Mouse (Mus musculus) heart, adult 10 weeks (tissue): ENCODE data around the gene D130040H23Rik. TPM values are rescaled to one million over a fixed set of nuclear protein-coding genes. Genes with fewer than 3 reads are reported as not detected.

Experiments
- polyA plus RNA-seq: library from polyadenylated mRNA; stranded (reverse); fragments of 350-450 nt; fragmentation: Illumina TruSeq; extraction: RNeasy Lipid Tissue Mini Kit (QIAGEN cat#74804); gene quantifications from one replicate; pipeline ENCODE4 v1.2.3, GENCODE M21; 2014; ENCODE audit warnings: low read depth, low replicate concordance

D130040H23Rik gene
- 2.9 TPM for polyA plus RNA-seq

DNA sequence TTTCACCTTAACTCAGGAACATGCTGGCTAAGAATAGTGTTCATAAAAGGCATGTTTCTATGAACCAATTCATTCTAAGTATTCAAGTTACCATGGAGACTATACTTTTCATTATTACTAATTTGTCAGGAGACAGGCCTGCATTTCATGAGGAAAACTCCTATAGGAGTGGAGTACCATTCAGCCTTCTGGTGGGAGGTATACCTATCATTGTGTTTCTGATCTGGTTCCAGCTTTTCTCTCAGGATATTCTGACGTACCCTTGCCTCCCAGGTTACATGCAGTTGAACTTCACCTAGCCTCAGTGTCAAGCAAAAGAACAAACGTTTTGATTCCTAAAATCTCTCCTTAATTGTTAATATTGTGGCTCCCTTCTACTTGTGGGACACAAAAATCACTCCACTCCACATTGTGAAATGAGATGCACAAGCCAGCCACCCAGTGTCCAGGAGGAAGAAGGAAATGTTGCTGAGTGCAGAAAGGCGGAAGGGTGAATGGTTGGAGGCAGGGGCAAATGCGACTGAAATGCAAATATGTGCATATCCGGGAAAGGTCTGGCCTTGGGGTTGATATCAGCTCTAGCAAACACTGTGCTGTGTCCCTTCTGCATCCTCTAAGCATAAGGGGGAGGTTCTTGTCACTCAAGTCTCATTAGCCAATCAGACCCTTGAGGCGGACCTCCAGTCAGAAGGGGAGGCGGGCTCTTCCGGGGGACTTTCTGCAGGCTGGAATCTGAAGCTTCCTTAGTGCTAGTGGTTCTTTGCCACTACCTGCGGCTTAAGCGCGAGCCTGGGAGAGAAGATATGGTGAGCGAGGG is at the start of gene D130040H23Rik:
TSS of gene D130040H23Rik (plus strand) at position 695 of the 817 bp plus-strand sequence.

Other genes starting within 250 kb of the D130040H23Rik start
- 9.3 TPM for gene Zfp930, start 62.0 kb upstream of the D130040H23Rik start, polyA plus RNA-seq
- not detected for gene Gm9495, start 182.5 kb downstream of the D130040H23Rik start, polyA plus RNA-seq